Mouse (Mus musculus) neural tube, embryonic 15.5 days (tissue): ENCODE data around the gene Tns1. TPM values are rescaled to one million over a fixed set of nuclear protein-coding genes. Genes with fewer than 3 reads are reported as not detected.
A peak's percentile ranks its signal among the peaks of the same experiment; 100 is the strongest.

Experiments
- ATAC-seq: fragments of 200-750 bp; cut with Nextera tagmentation; 2 replicates; pipeline ENCODE4 v1.8.0; 2017; ENCODE audit warnings: mild to moderate bottlenecking, moderate TSS enrichment, moderate library complexity; ENCODE audit not compliant: low FRiP score
- H3K27ac ChIP-seq: fragments of 300-500 bp; sonication (generic); replicated peaks from 2 replicates; pipeline ENCODE4 v1.5.1; 2015; ENCODE audit warnings: mild to moderate bottlenecking, inconsistent platforms
- H3K27me3 ChIP-seq: fragments of 300-500 bp; sonication (generic); replicated peaks from 2 replicates; pipeline ENCODE4 v1.6.1; 2015; ENCODE audit warnings: inconsistent platforms
- H3K36me3 ChIP-seq: fragments of 300-500 bp; sonication (generic); 2 replicates; pipeline ENCODE4 v1.6.1; 2015; ENCODE audit warnings: inconsistent platforms
- H3K4me1 ChIP-seq: fragments of 300-500 bp; sonication (generic); 2 replicates; pipeline ENCODE4 v1.6.1; 2015; ENCODE audit warnings: inconsistent platforms
- H3K4me2 ChIP-seq: fragments of 300-500 bp; sonication (generic); 2 replicates; pipeline ENCODE4 v1.6.1; 2015; ENCODE audit warnings: inconsistent platforms, mild to moderate bottlenecking, moderate library complexity
- H3K4me3 ChIP-seq: fragments of 300-500 bp; sonication (generic); replicated peaks from 2 replicates; pipeline ENCODE4 v1.5.1; 2015; ENCODE audit warnings: mild to moderate bottlenecking, inconsistent platforms
- H3K9ac ChIP-seq: fragments of 300-500 bp; sonication (generic); replicated peaks from 2 replicates; pipeline ENCODE4 v1.6.1; 2015; ENCODE audit warnings: mild to moderate bottlenecking, inconsistent platforms
- H3K9me3 ChIP-seq: fragments of 300-500 bp; sonication (generic); replicated peaks from 2 replicates; pipeline ENCODE4 v1.6.1; 2016; ENCODE audit warnings: inconsistent platforms
- WGBS: fragments of 180-500 bp; shearing (Covaris S2); methylation state at CpG from one replicate; pipeline ENCODE4 v1.1.7; 2015; ENCODE audit warnings: mixed read lengths; 5-methylcytosine and 5-hydroxymethylcytosine counted together
- polyA plus RNA-seq: library from polyadenylated mRNA; unstranded; fragments of >200 nt; fragmentation: Nextera tagmentation; extraction: Ambion mirVana; gene quantifications from 2 replicates; pipeline ENCODE4 v1.2.1, GENCODE M21; 2015

Gene Tns1
- polyA plus RNA-seq, 1 experiment from 2014 or later: 13.3 TPM

- Histone ChIP-seq H3K4me1 (peaks cover 22% of the 10 kb centered on the region), H3K27ac (no peak overlapping the region; the same call in 1 of the 2 replicates), H3K36me3 (no peaks in the 10 kb centered on the region), H3K4me3 (peak overlapping the region; percentile 27), H3K27me3 (0 out of 2 replicates have a peak, but pooled peaks cover 11% of the 10 kb centered on the region), H3K4me2 (peak overlapping the region; percentile 57), H3K9ac (peak overlapping the region; percentile 34), H3K9me3 (no peaks in the 10 kb centered on the region)
- peak; percentile 56; the same call in 1 of the 2 replicates for ATAC-seq
- WGBS: 5% methylated on average over 35 of the region's 41 CpGs
These were observed 55.7 kb downstream of the Tns1 start for GRCm38 (mm10) chr1:74068366-74069084.

GRCm38 (mm10) chr1:74067866-74068265 lies 56.4 kb downstream of the Tns1 start:
- Histone ChIP-seq H3K4me2 (peak overlapping the region; percentile 57), H3K27me3 (0 out of 2 replicates have a peak, but pooled peaks cover 11% of the 10 kb centered on the region), H3K9ac (no peak overlapping the region), H3K4me1 (peaks cover 22% of the 10 kb centered on the region), H3K9me3 (no peaks in the 10 kb centered on the region), H3K36me3 (no peaks in the 10 kb centered on the region), H3K27ac (no peak overlapping the region), H3K4me3 (peak overlapping the region; percentile 27)
- no peak for ATAC-seq
- WGBS: 33% methylated on average over 14 of the region's 14 CpGs

- Histone ChIP-seq H3K27me3 (0 out of 2 replicates have a peak, but pooled peaks cover 11% of the 10 kb centered on the region), H3K9me3 (no peaks in the 10 kb centered on the region), H3K36me3 (no peaks in the 10 kb centered on the region), H3K9ac (no peak overlapping the region), H3K4me2 (no peak overlapping the region), H3K4me1 (peaks cover 22% of the 10 kb centered on the region), H3K4me3 (no peak overlapping the region), H3K27ac (no peak overlapping the region)
- ATAC-seq: no peak
- 91% methylated on average over 3 of the region's 3 CpGs for WGBS
These were observed 57.7 kb downstream of the Tns1 start for GRCm38 (mm10) chr1:74066576-74066975.

GRCm38 (mm10) chr1:74066061-74066460 lies 58.2 kb downstream of the Tns1 start:
- no peak for ATAC-seq
- Histone ChIP-seq H3K4me3 (no peak overlapping the region), H3K9me3 (no peaks in the 10 kb centered on the region), H3K4me1 (peaks cover 22% of the 10 kb centered on the region), H3K4me2 (no peak overlapping the region), H3K36me3 (no peaks in the 10 kb centered on the region), H3K9ac (no peak overlapping the region), H3K27ac (no peak overlapping the region), H3K27me3 (0 out of 2 replicates have a peak, but pooled peaks cover 11% of the 10 kb centered on the region)
- 84% methylated on average over 5 of the region's 5 CpGs for whole genome bisulfite sequencing

GRCm38 (mm10) chr1:74060046-74060445 lies 64.2 kb downstream of the Tns1 start:
- H3K27ac ChIP-seq: no peak overlapping the region
- ATAC-seq: no peak
- H3K9ac ChIP-seq: no peak overlapping the region
- no peak overlapping the region for H3K4me2 ChIP-seq
- no peaks in the 10 kb centered on the region for H3K9me3 ChIP-seq
- H3K27me3 ChIP-seq: no peaks in the 10 kb centered on the region
- peaks cover 6% of the 10 kb centered on the region; the same call in 1 of the 2 replicates for H3K4me1 ChIP-seq
- 82% methylated on average over 6 of the region's 6 CpGs for WGBS
- no peak overlapping the region for H3K4me3 ChIP-seq
- no peaks in the 10 kb centered on the region for H3K36me3 ChIP-seq

- Histone ChIP-seq H3K4me2 (no peak overlapping the region), H3K9me3 (no peaks in the 10 kb centered on the region), H3K27ac (no peak overlapping the region), H3K36me3 (no peaks in the 10 kb centered on the region), H3K27me3 (no peaks in the 10 kb centered on the region), H3K4me1 (peaks cover 6% of the 10 kb centered on the region; the same call in 1 of the 2 replicates), H3K4me3 (no peak overlapping the region), H3K9ac (no peak overlapping the region)
- no peak for ATAC-seq
- WGBS: 93% methylated on average over 5 of the region's 5 CpGs
These were observed 64.7 kb downstream of the Tns1 start for GRCm38 (mm10) chr1:74059552-74059951.

- Histone ChIP-seq H3K27me3 (no peaks in the 10 kb centered on the region), H3K4me1 (peaks cover 6% of the 10 kb centered on the region; the same call in 1 of the 2 replicates), H3K36me3 (no peaks in the 10 kb centered on the region), H3K4me3 (no peak overlapping the region), H3K4me2 (no peak overlapping the region), H3K9ac (no peak overlapping the region), H3K9me3 (no peaks in the 10 kb centered on the region), H3K27ac (no peak overlapping the region)
- no peak for ATAC-seq
- WGBS: 93% methylated on average over 4 of the region's 4 CpGs
These were observed 65.5 kb downstream of the Tns1 start for GRCm38 (mm10) chr1:74058771-74059170.

GRCm38 (mm10) chr1:74058309-74058708 lies 65.9 kb downstream of the Tns1 start:
- H3K4me1 ChIP-seq: peaks cover 6% of the 10 kb centered on the region; the same call in 1 of the 2 replicates
- no peak overlapping the region for H3K27ac ChIP-seq
- H3K36me3 ChIP-seq: no peaks in the 10 kb centered on the region
- H3K9ac ChIP-seq: no peak overlapping the region
- no peak for ATAC-seq
- WGBS: 69% methylated on average over 4 of the region's 4 CpGs
- no peaks in the 10 kb centered on the region for H3K27me3 ChIP-seq
- H3K4me3 ChIP-seq: no peak overlapping the region
- H3K9me3 ChIP-seq: no peaks in the 10 kb centered on the region
- no peak overlapping the region for H3K4me2 ChIP-seq

GRCm38 (mm10) chr1:74057501-74057900 lies 66.7 kb downstream of the Tns1 start:
- Histone ChIP-seq H3K9ac (no peak overlapping the region), H3K4me1 (peaks cover 6% of the 10 kb centered on the region; the same call in 1 of the 2 replicates), H3K27me3 (no peaks in the 10 kb centered on the region), H3K4me2 (no peak overlapping the region), H3K4me3 (no peak overlapping the region), H3K9me3 (no peaks in the 10 kb centered on the region), H3K36me3 (no peaks in the 10 kb centered on the region), H3K27ac (no peak overlapping the region)
- WGBS: 76% methylated on average over 5 of the region's 5 CpGs
- ATAC-seq: no peak

- H3K36me3 ChIP-seq: no peaks in the 10 kb centered on the region
- 79% methylated on average over 4 of the region's 4 CpGs for WGBS
These were observed 68.7 kb downstream of the Tns1 start for GRCm38 (mm10) chr1:74055552-74055951.

GRCm38 (mm10) chr1:74054471-74054870 lies 69.8 kb downstream of the Tns1 start:
- WGBS: 78% methylated on average over 3 of the region's 3 CpGs

More at GRCm38 (mm10) chr1:74055552-74055951, 68.7 kb downstream of the Tns1 start:
- H3K4me3 ChIP-seq: no peak overlapping the region
- no peaks in the 10 kb centered on the region for H3K9me3 ChIP-seq
- H3K4me1 ChIP-seq: peaks cover 8% of the 10 kb centered on the region; the same call in 1 of the 2 replicates
- no peak overlapping the region for H3K4me2 ChIP-seq
- H3K27me3 ChIP-seq: no peaks in the 10 kb centered on the region
- H3K9ac ChIP-seq: no peak overlapping the region
- ATAC-seq: no peak
- no peak overlapping the region for H3K27ac ChIP-seq

GRCm38 (mm10) chr1:74054007-74054406 lies 70.2 kb downstream of the Tns1 start:
- no peaks in the 10 kb centered on the region for H3K27me3 ChIP-seq
- ATAC-seq: no peak
- H3K4me3 ChIP-seq: no peak overlapping the region
- H3K9me3 ChIP-seq: no peaks in the 10 kb centered on the region
- H3K9ac ChIP-seq: no peak overlapping the region
- 53% methylated on average over 6 of the region's 7 CpGs for whole genome bisulfite sequencing
- no peaks in the 10 kb centered on the region for H3K36me3 ChIP-seq
- no peak overlapping the region for H3K27ac ChIP-seq
- no peak overlapping the region for H3K4me2 ChIP-seq
- 0 out of 2 replicates have a peak, but pooled peaks cover 6% of the 10 kb centered on the region for H3K4me1 ChIP-seq

More at GRCm38 (mm10) chr1:74054471-74054870, 69.8 kb downstream of the Tns1 start:
- Histone ChIP-seq H3K9me3 (no peaks in the 10 kb centered on the region), H3K27ac (no peak overlapping the region), H3K4me3 (no peak overlapping the region), H3K4me1 (peaks cover 8% of the 10 kb centered on the region; the same call in 1 of the 2 replicates), H3K4me2 (no peak overlapping the region), H3K27me3 (no peaks in the 10 kb centered on the region), H3K9ac (no peak overlapping the region), H3K36me3 (no peaks in the 10 kb centered on the region)
- no peak for ATAC-seq
